Mouse (Mus musculus) adrenal gland, postnatal 4 days (tissue): ENCODE results near the gene Snx8. TPM values are rescaled to one million over a fixed set of nuclear protein-coding genes. Genes with fewer than 3 reads are reported as not detected.

ENCODE experiments used
- DNase-seq, 2 experiments: peaks; one replicate each; pipeline ENCODE4 v3.0.0; 2021 to 2022; ENCODE audit warnings: low spot score in 2 of 2, mixed read lengths in 2 of 2
- total RNA-seq, 2 experiments: library from RNA; stranded (reverse); gene quantifications; 2 replicates each; pipeline ENCODE4 v1.2.3; 2021

The Snx8 gene
- total RNA-seq, 2 experiments from 2014 or later = 28.0 to 29.5 TPM

GRCm38 (mm10) chr5:140349882-140350281, 39.2 kb downstream of the Snx8 start:
- DNase-seq = no peak

GRCm38 (mm10) chr5:140346050-140346449, 43.0 kb downstream of the Snx8 start:
- no peak for DNase-seq

GRCm38 (mm10) chr5:140345244-140345643, 43.8 kb downstream of the Snx8 start:
- DNase-seq = no peak

GRCm38 (mm10) chr5:140342880-140343279, 46.2 kb downstream of the Snx8 start:
- no peak for DNase-seq

- DNase-seq = no peak
Measured at GRCm38 (mm10) chr5:140339836-140340235, 49.2 kb downstream of the Snx8 start.

GRCm38 (mm10) chr5:140338779-140339178, 50.3 kb downstream of the Snx8 start:
- DNase-seq = no peak

GRCm38 (mm10) chr5:140336680-140337079, 52.4 kb downstream of the Snx8 start:
- DNase-seq = no peak

- DNase-seq = no peak
Measured at GRCm38 (mm10) chr5:140333631-140334030, 55.4 kb downstream of the Snx8 start.

GRCm38 (mm10) chr5:140332519-140332918, 56.5 kb downstream of the Snx8 start:
- DNase-seq = no peak

GRCm38 (mm10) chr5:140331615-140332512, 57.2 kb downstream of the Snx8 start, which contains the start of gene Mrm2:
TSS of gene Mrm2 (minus strand) at chr5:140331898.
- DNase-seq = peak; percentile 69 to 71

GRCm38 (mm10) chr5:140324058-140324457, 65.0 kb downstream of the Snx8 start:
- DNase-seq = no peak

GRCm38 (mm10) chr5:140321756-140322575, 67.1 kb downstream of the Snx8 start:
- no peak for DNase-seq

GRCm38 (mm10) chr5:140321042-140321755, 67.9 kb downstream of the Snx8 start, which contains the start of the genes Mad1l1 and Nudt1:
TSS of gene Mad1l1 (minus strand) at chr5:140321552.
TSS of gene Nudt1 (plus strand) at chr5:140321656.
- peak; percentile 75 to 85 for DNase-seq

GRCm38 (mm10) chr5:140316716-140317115, 72.3 kb downstream of the Snx8 start:
- DNase-seq = no peak

- no peak for DNase-seq
Measured at GRCm38 (mm10) chr5:140307602-140308001, 81.5 kb downstream of the Snx8 start.

- DNase-seq = no peak
Measured at GRCm38 (mm10) chr5:140306016-140306415, 83.0 kb downstream of the Snx8 start.

- DNase-seq = no peak
Measured at GRCm38 (mm10) chr5:140298291-140298690, 90.8 kb downstream of the Snx8 start.

- no peak for DNase-seq
Measured at GRCm38 (mm10) chr5:140292152-140292551, 96.9 kb downstream of the Snx8 start.
